Mouse (Mus musculus): ENCODE data around the gene Zc3hav1l.

Gene Zc3hav1l

DNA sequence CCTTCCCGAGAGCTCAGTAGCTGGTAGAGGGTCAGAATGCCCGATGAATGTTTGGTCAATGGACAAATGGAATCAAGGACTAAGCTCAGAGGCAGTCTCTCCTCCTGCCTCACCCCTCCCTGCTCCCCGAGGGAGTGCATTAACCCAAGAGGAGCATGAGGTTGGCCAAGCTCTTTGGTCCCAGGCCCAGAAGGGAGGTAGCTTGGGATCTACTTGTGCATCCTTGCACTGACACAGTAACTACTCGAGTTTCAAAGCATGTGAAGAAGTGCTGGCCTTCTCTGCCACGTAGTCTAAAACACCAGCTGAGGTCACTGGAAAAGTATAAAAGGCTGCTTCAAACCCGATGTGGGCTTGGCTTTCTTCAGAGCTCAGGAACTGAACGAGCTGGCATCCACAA is 34.6 kb downstream of the Zc3hav1l start:
- no peak for DNase-seq (ENCODE audit: low spot score)

DNA sequence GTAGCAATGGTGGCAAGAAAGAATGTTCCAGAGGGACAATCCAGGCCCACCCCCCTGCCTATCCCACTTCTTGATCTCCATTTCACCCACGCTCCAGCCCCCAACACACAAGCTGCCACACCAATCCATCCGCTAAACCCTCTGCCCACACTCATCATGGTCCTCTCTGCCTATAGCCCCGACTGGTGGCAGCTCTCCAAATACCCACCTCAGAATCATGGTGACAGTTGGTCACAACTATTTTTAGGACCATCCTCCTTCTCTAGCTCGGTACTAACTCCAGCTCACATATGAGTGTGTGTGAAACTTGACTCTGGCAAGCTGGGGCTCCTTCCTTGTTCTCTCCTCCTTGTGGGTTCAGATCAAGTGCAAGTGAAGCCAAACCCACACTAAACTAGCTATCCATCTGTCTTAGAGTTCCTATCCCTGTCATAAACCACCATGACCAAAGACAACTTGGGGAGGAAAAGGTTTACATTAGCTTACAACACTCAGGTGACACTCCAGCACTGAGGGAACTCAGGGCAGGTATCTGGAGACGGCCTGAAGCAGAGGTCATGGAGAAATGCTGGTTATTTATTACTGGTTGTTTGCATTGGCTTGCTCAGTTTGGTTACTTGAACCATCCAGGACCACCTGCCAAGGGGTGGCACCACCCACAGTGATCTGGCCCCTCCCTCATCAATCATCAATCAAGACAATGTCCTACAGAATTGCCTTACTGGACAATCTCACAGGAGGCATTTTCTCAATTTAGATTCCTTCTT is 35.5 kb downstream of the Zc3hav1l start:
- DNase-seq (ENCODE audit: low spot score), result no peak

- DNase-seq (ENCODE audit: low spot score), result no peak
Measured at GRCm38 (mm10) chr6:38261877-38262276, 37.2 kb downstream of the Zc3hav1l start.

GRCm38 (mm10) chr6:38257506-38257905 is 41.6 kb downstream of the Zc3hav1l start:
- DNase-seq (ENCODE audit: low spot score), result no peak

GRCm38 (mm10) chr6:38256793-38257192 is 42.3 kb downstream of the Zc3hav1l start:
- no peak for DNase-seq (ENCODE audit: low spot score)

GRCm38 (mm10) chr6:38255794-38256193 is 43.3 kb downstream of the Zc3hav1l start:
- DNase-seq (ENCODE audit: low spot score), result no peak

DNA sequence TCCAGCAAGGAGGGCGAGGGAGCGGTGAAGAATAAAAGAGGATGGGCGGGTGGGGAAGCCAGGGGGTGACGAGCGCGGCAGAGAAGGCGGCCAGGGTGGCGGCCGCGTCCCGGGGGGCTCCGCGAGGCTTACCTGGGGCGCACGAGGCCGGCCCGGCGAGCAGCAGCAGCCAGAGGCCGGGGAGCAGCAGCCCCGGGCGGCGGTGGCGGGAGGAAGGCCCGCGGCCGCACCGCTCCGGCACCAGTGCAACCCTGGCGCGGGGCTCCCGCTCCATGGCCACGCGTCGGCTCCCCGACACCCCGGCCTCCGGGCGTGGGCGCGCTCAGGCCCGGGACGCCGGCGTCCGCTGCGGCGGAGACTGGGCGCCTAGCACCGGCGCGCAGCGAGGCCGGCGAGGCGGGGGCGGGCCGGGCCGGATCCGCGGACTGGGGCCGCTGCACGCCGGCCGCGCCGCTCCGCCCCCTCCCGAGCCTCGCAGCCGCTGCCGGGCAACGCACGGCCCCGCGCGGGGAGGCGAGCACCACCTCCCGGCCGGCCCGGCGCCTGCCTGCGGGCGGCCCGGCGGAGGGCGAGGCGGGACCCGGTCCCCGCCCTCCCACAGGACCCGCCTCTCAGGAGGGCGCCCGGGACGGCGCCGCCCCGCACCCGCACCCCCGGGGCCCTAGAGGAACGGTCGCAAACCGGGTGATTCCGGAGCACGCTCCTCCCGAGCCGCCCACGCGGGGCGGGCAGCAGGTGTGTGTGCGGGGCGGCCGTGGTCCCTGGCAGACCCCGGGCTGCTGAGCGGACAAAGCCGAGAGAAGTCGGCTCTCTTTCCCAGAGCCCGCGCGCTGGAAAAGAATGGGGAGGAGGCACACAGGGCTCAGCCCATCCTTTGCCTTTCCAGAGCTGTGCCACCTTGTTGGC is 45.1 kb downstream of the Zc3hav1l start, which contains the start of gene D630045J12Rik:
D630045J12Rik (minus strand) TSS at position 274 of the 906 bp plus-strand sequence.
- DNase-seq (ENCODE audit: low spot score), result peak; percentile 76

GRCm38 (mm10) chr6:38252766-38253735 is 46.0 kb downstream of the Zc3hav1l start:
- no peak for DNase-seq (ENCODE audit: low spot score)

DNA sequence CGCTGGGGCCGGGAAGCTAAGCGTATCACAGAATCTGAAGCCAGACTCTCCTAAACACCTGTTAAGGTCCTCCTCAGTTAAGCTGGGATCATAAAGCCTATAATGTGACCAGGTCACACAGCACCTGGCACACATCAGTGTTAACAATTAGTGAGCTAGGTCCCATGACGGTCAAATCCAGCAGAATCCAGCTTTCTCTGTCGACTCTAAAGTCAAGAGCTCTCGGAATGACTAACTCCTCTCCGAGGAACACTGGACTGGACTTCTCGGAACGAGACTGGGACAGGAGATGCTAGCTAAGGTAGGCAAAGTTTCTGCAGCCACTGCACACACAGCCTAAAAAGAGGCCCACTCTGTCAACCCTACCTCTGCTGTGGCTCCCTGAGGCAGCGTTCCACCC is 46.9 kb downstream of the Zc3hav1l start:
- DNase-seq (ENCODE audit: low spot score), result no peak

DNA sequence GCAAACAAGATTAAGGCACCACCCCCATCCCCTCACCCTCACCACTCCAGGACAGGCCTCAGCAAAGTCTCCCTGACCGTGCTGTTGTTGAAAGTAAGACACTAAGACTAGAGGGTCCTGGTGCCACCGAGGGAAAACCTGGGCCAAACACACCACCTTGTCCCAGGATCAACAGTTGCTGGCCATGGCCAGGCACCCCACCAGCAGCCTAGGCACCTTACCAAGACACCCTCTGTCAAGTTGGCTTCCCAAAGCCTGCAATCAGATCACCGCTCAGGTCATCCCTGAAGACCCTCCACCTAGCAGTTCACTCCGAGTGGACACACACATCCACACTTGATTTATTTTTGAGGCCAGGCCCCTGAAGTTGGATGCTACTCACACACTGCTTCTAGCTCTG is 47.6 kb downstream of the Zc3hav1l start:
- no peak for DNase-seq (ENCODE audit: low spot score)

- no peak for DNase-seq (ENCODE audit: low spot score)
Measured at GRCm38 (mm10) chr6:38247362-38247761, 51.7 kb downstream of the Zc3hav1l start.

GRCm38 (mm10) chr6:38244806-38245205 is 54.3 kb downstream of the Zc3hav1l start:
- no peak for DNase-seq (ENCODE audit: low spot score)

GRCm38 (mm10) chr6:38244167-38244566 is 54.9 kb downstream of the Zc3hav1l start:
- DNase-seq (ENCODE audit: low spot score), result no peak

- DNase-seq (ENCODE audit: low spot score), result no peak
Measured at GRCm38 (mm10) chr6:38242833-38243232, 56.2 kb downstream of the Zc3hav1l start.

DNA sequence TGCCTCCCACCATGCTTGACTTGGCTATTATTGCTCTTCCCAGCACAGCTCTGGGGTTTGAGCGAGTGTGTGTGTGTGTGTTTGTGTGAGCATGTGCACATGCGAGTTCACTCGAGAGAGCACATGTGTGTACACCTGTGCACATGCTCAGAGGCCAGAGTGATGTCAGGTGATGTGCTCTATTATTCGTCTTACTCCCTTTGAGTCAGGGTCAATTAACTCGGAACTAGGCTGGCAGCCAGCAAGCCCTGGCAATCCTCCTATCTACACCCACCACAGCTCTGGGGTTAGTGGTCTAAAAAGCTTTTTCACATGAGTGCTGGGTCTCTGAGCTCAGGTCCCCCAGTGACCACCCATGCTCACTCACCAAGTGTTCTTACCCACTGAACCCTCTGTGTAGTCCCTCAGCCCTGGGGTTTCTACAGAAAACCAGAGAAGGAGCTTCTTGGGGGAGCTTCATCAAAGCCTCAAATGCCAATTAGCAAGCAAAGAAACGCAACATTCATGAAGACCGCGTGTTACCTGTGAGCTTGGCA is 56.7 kb downstream of the Zc3hav1l start:
- no peak for DNase-seq (ENCODE audit: low spot score)

- DNase-seq (ENCODE audit: low spot score), result no peak
Measured at GRCm38 (mm10) chr6:38241508-38241907, 57.6 kb downstream of the Zc3hav1l start.

GRCm38 (mm10) chr6:38240618-38241017 is 58.4 kb downstream of the Zc3hav1l start:
- DNase-seq (ENCODE audit: low spot score), result no peak

DNA sequence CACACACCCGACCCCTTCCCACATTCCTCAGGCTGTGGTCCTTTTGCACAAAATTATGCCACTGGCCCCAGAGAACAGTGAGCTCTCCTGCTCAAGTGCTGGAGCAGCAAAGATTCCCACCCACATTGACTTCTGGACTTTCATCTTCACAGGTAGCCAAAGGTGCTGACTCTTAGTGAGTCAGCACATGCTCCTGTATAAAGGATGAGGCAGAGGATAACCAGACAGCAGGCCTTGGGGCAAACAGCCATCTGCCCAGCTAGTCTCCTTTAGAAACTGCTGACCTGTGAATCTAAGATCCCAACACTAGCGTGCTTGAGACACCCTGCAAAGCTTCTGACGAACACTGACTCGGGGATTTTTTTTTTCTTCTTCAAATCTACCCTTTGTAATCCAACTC is 60.7 kb downstream of the Zc3hav1l start:
- DNase-seq (ENCODE audit: low spot score), result no peak
